Mouse (Mus musculus) lung, postnatal 0 days (tissue): ENCODE data around the gene Galnt4.

Source experiments
- CTCF ChIP-seq: IDR thresholded peaks from 2 replicates; pipeline ENCODE4 v1.5.1; 2016; ENCODE audit warnings: antibody characterized with exemption, mild to moderate bottlenecking
- EP300 ChIP-seq: IDR thresholded peaks from 2 replicates; pipeline ENCODE4 v1.6.1; 2016; ENCODE audit warnings: antibody characterized with exemption, mild to moderate bottlenecking, control low read depth

- TF ChIP-seq CTCF (no peak), EP300 (no peak)
Observed at GRCm38 (mm10) chr10:99114295-99114694, 6.3 kb downstream of the Galnt4 start.
